Mouse (Mus musculus): ENCODE data around the gene Nt5e.

GRCm38 (mm10) chr9:88348623-88349022 lies 21.6 kb downstream of the Nt5e start:
- TF ChIP-seq CTCF (conservative IDR thresholded peaks at IDR 0.05; ENCODE audit: low read length), result no peak
- TF ChIP-seq POU5F1 (IDR thresholded peaks at IDR 0.05; ENCODE audit: borderline replicate concordance, low read length), result no peak
